Mouse (Mus musculus) C2C12 (cell line): Measurements from ENCODE around the gene Cylc2. TPM values are rescaled to one million over a fixed set of nuclear protein-coding genes. Genes with fewer than 3 reads are reported as not detected.

Experiments
- H3K27me3 ChIP-seq: one replicate; pipeline ENCODE4 v1.6.1; 2011; ENCODE audit not compliant: control insufficient read depth, insufficient read depth, insufficient read length
- H3K36me3 ChIP-seq: one replicate; pipeline ENCODE4 v1.6.1; 2011; ENCODE audit not compliant: control insufficient read depth, insufficient read depth
- H3K4me3 ChIP-seq: one replicate; pipeline ENCODE4 v1.5.1; 2011; ENCODE audit warnings: mild to moderate bottlenecking, control low read depth; ENCODE audit not compliant: poor library complexity, insufficient read depth, severe bottlenecking
- H3K79me2 ChIP-seq: one replicate; pipeline ENCODE4 v1.6.1; 2011; ENCODE audit not compliant: control insufficient read depth, insufficient read depth
- H3K79me3 ChIP-seq: one replicate; pipeline ENCODE4 v1.6.1; 2011; ENCODE audit warnings: low read depth, control low read depth
- H3ac ChIP-seq: one replicate; pipeline ENCODE3; 2011; ENCODE audit warnings: low read depth; ENCODE audit not compliant: control insufficient read depth, insufficient read length
- CEBPB ChIP-seq: IDR thresholded peaks from one replicate; pipeline ENCODE4 v1.6.1; 2011; ENCODE audit warnings: low read depth, mild to moderate bottlenecking, control low read depth, moderate library complexity
- CTCF ChIP-seq: IDR thresholded peaks from one replicate; pipeline ENCODE4 v1.5.1; 2011; ENCODE audit not compliant: control insufficient read depth, insufficient read depth, insufficient read length
- FOSL1 ChIP-seq: IDR thresholded peaks from one replicate; pipeline ENCODE4 v1.8.0; 2011; ENCODE audit warnings: mild to moderate bottlenecking, low read length; ENCODE audit not compliant: poor library complexity, insufficient read depth, severe bottlenecking
- MAX ChIP-seq: IDR thresholded peaks from one replicate; pipeline ENCODE4 v1.6.1; 2011; ENCODE audit warnings: mild to moderate bottlenecking, control low read depth
- MYOD1 ChIP-seq: IDR thresholded peaks from one replicate; pipeline ENCODE4 v1.6.1; 2011; ENCODE audit warnings: low read depth; ENCODE audit not compliant: control insufficient read depth, insufficient read length
- MYOG ChIP-seq: IDR thresholded peaks from one replicate; pipeline ENCODE4 v1.6.1; 2011; ENCODE audit not compliant: control insufficient read depth, insufficient read length; ENCODE audit errors: extremely low read depth
- USF1 ChIP-seq: IDR thresholded peaks from one replicate; pipeline ENCODE4 v1.6.1; 2011; ENCODE audit warnings: low read depth, mild to moderate bottlenecking, control low read depth, moderate library complexity
- long read RNA-seq, 2 experiments: library from polyadenylated mRNA; unstranded; transcript quantifications; one replicate each; pipeline ENCODE4 v2.0.0; 2019 to 2020
- polyA plus RNA-seq: library from polyadenylated mRNA; unstranded; fragments of >200 nt; fragmentation: generic; extraction: Trizol; gene quantifications from one replicate; pipeline ENCODE4 v1.2.1, GENCODE M21; 2012; ENCODE audit warnings: missing spikeins

Gene Cylc2
- not detected for polyA plus RNA-seq
- long read RNA-seq, experiment 1 = 0 reads
- long read RNA-seq, experiment 2 = 0 reads

DNA sequence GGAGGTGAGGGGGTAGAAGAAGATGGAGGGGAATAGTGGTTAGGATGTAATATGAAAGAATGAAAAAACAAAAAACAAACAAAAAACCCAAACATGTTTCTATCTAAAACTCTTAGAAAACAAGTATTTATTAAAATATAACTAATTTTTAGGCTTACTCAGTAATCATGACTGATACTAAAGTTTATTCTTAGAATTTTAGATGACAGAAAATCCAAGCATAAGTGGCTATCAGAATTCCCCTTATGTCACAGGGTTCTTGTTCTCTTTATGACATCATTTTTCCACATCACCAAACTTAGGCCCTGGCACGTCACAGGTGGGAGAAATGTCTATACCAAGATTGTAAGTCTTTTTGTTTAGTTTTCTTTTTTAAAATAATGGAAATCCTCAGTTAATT is at the start of gene Cylc2:
TSS of gene Cylc2 (plus strand) at position 301 of the 400 bp plus-strand sequence.
- Histone ChIP-seq H3ac (no peak within 1 kb of the TSS), H3K27me3 (no peaks in the 10 kb centered on the region), H3K79me2 (no peaks in the 10 kb centered on the region), H3K36me3 (no peaks in the 10 kb centered on the region), H3K4me3 (no peak within 1 kb of the TSS), H3K79me3 (no peaks in the 10 kb centered on the region)
- TF ChIP-seq MYOD1 (no peak), USF1 (no peak), FOSL1 (no peak), MYOG (no peak), CEBPB (no peak), MAX (no peak), CTCF (no peak)
